Mouse (Mus musculus): ENCODE results near the gene Ttll7.

- TF ChIP-seq CTCF (IDR thresholded peaks at IDR 0.05; ENCODE audit: low read depth, low read length): no peak
- TF ChIP-seq POLR2A (IDR thresholded peaks at IDR 0.05; ENCODE audit: extremely low read depth, insufficient read depth, low read length): no peak
Observed at GRCm38 (mm10) chr3:146913107-146913506, 60.9 kb downstream of the Ttll7 start.
